Mouse (Mus musculus) left cerebral cortex, adult 18-20 months (tissue): Measurements from ENCODE around the gene Suclg1. TPM values are rescaled to one million over a fixed set of nuclear protein-coding genes. Genes with fewer than 3 reads are reported as not detected.

Experiments
- DNase-seq, 2 experiments: peaks; one replicate each; pipeline ENCODE4 v3.0.0; 2021 to 2022; ENCODE audit warnings: low spot score in 2 of 2, mixed read lengths in 1 of 2
- total RNA-seq, 2 experiments: library from RNA; stranded (reverse); gene quantifications; 2 replicates each; pipeline ENCODE4 v1.2.3; 2021

The Suclg1 gene
- total RNA-seq, 2 experiments from 2014 or later: 123 to 134 TPM

DNA sequence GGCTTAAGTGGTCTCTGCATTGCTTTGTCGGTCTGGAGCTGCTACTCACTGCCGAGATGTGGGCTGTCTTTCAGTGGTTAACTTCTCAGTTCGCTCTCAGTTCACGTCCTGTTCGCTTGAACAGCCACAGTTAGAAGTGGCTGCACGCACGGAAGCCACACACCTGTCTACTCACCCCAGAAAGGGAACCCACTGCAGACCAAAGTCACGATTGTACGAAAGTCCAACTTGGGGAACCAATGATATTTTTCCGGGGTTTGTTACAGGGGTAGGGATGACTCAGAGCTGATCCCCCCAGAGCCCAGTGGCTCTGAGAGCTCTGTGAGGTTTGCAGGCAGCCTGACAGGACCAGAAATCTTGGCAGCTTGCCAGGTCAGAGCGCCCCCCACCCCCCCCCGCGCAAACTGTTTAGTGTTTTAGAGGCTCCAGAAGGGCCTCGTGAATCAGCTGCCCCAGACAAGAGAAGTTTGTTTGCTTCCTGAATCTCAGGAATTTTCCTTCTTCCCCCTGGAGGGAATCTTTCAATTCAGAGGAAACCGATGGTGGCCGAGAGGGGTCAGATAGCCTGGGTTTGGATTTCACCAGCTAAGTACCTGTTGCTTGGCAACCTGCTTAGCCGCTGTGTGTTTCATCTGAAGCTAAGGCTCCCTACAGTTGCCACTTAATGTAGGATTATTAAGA lies 66.9 kb downstream of the Suclg1 start:
- peak; percentile 6 to 15 for DNase-seq

DNA sequence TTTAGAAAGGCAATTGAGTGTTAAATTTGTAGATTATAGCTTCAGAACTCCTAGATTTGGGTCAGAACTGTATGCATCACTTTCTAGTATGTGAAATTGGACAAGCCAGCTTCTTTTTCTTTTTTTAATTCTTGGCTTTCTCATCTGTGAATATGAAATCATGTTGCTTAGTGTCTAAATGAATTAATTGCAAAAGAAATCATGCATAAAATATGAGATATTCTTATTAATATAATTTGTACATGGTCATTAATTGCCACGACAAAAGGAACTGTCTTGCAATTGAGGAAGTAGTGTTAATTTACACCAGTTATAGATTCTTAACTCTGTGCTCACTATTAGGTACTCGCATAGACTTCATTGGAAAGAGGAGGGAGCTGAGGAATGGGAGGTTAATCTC lies 74.1 kb downstream of the Suclg1 start:
- DNase-seq: no peak

Other genes starting within 250 kb of the Suclg1 start
- under 1 TPM; 0.30 TPM for gene Dnah6, start 26.7 kb upstream of the Suclg1 start, total RNA-seq
- gene 4931417E11Rik, start 221.3 kb downstream of the Suclg1 start, total RNA-seq: not detected